Mouse (Mus musculus): ENCODE data around the gene Il34. TPM values are rescaled to one million over a fixed set of nuclear protein-coding genes. Genes with fewer than 3 reads are reported as not detected.

The Il34 gene
- polyA plus RNA-seq, 1 experiment from 2014 or later = 6.5 TPM

DNA sequence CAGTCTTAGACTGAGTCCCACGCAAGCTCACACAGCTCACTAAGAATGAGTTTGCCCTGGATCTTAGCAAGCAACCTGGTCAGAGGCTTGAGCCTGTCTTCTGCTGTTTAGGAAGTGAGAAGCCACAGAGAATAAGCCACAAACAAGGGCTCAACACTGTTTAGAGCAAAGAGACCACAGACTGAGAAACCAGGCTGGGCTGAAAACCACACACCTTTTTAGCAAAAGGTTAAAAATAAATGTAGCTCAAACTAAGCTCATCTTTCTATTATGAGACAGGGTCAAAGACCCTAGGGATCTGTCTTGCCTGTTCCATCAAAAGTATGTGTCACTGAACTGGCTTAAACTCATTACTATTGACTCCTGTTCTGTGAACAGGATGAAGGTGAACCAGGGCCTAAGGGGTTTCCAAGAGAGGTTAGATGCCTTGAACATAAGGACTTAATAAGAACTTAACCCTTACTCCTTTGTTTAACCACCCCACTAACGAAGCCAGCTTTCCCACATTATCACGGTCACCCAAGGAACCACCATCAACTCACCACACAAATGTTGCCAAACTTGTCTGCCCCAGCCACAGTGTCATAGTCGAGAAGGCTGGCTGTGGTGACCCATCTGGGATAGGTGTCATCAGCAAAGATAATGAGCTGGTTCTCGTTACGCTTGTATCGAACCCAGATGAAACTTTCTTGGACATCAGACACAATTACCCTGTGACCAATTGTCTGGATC is 7.5 kb upstream of the Il34 start:
- ATAC-seq (ENCODE audit: low read depth) = no peak
- 90% methylated on average over 7 of the region's 7 CpGs for WGBS
- no peak overlapping the region for H3K4me2 ChIP-seq (ENCODE audit: low read depth, low read length)
- H3K27me3 ChIP-seq (ENCODE audit: control insufficient read depth, insufficient read depth, low read depth, low read length) = no peaks in the 10 kb centered on the region
- no peaks in the 10 kb centered on the region for H3K9me3 ChIP-seq (ENCODE audit: control insufficient read depth, low read length)
- no peak overlapping the region for H3K9ac ChIP-seq (ENCODE audit: low read length)
- H3K27ac ChIP-seq (ENCODE audit: low read length) = no peak overlapping the region
- peaks cover 12% of the 10 kb centered on the region for H3K4me1 ChIP-seq (replicated peaks; ENCODE audit: control insufficient read depth, insufficient read depth, low read length)
- H3K4me3 ChIP-seq (ENCODE audit: low read length) = no peak overlapping the region
- peaks cover 83% of the 10 kb centered on the region for H3K36me3 ChIP-seq (ENCODE audit: control insufficient read depth, insufficient read depth, low read length)

DNA sequence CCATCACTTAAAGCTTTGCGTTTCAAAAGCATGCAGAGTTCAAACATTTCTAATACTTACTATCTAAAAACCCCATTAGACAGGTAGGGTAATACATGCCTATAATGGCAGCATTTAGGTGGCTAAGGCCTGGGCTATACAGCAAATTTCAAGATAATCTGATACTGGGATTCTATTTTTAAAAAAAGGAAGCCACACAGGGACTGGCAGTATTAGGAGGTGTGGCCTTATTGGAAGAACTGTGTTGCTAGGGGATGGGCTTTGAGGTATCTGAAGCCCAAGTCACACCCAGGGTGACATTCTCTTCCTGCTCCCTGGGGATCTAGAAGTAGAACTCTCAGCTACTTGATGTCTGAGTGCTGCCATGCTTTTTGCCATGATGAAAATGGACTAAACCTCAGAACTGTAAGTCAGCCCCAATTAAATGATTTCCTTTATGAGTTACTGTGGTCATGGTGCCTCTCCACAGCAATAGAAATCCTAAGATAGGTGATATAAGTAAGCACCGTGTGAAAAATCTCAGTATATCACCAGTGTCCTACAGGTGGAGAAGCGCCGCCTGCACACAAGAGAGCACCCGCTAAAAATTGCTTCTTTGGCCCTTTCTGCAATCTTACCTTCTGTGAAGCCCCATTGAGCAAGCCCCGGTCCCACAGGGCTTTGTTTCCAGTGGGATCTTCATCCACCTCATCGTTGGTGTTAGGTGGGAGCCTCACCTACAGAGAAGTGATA is 6.8 kb upstream of the Il34 start:
- Histone ChIP-seq H3K9me3 (ENCODE audit: control insufficient read depth, low read length) (no peaks in the 10 kb centered on the region), H3K4me2 (ENCODE audit: low read depth, low read length) (no peak overlapping the region), H3K4me3 (ENCODE audit: low read length) (no peak overlapping the region), H3K9ac (ENCODE audit: low read length) (no peak overlapping the region), H3K27ac (ENCODE audit: low read length) (no peak overlapping the region), H3K4me1 (replicated peaks; ENCODE audit: control insufficient read depth, insufficient read depth, low read length) (peaks cover 14% of the 10 kb centered on the region), H3K36me3 (ENCODE audit: control insufficient read depth, insufficient read depth, low read length) (peaks cover 79% of the 10 kb centered on the region), H3K27me3 (ENCODE audit: control insufficient read depth, insufficient read depth, low read depth, low read length) (no peaks in the 10 kb centered on the region)
- 91% methylated on average over 7 of the region's 7 CpGs for WGBS
- ATAC-seq (ENCODE audit: low read depth) = no peak

DNA sequence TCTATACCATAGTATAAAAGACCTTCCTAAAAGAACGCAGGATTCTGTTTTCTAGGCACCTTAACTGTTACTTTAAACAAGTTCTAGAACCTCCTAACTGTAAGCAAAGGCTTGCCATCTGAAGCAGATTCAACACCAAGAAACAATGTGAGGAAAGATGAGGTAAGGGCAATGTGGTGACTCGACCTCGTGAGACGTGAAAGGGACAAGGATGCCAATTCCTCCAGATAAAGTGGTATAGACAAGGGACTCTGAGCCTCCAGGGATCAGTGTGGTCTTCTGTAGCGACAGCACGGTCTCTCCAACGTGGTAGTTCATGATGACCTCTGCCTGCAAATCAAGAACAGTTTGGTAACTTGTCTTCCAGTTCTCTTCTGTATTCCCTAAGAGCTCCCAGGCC is 6.1 kb upstream of the Il34 start:
- H3K4me2 ChIP-seq (ENCODE audit: low read depth, low read length) = no peak overlapping the region
- no peaks in the 10 kb centered on the region for H3K27me3 ChIP-seq (ENCODE audit: control insufficient read depth, insufficient read depth, low read depth, low read length)
- no peak for ATAC-seq (ENCODE audit: low read depth)
- H3K36me3 ChIP-seq (ENCODE audit: control insufficient read depth, insufficient read depth, low read length) = peaks cover 71% of the 10 kb centered on the region
- no peak overlapping the region for H3K4me3 ChIP-seq (ENCODE audit: low read length)
- H3K27ac ChIP-seq (ENCODE audit: low read length) = no peak overlapping the region
- peaks cover 14% of the 10 kb centered on the region for H3K4me1 ChIP-seq (replicated peaks; ENCODE audit: control insufficient read depth, insufficient read depth, low read length)
- no peaks in the 10 kb centered on the region for H3K9me3 ChIP-seq (ENCODE audit: control insufficient read depth, low read length)
- no peak overlapping the region for H3K9ac ChIP-seq (ENCODE audit: low read length)
- WGBS = 86% methylated on average over 7 of the region's 7 CpGs

DNA sequence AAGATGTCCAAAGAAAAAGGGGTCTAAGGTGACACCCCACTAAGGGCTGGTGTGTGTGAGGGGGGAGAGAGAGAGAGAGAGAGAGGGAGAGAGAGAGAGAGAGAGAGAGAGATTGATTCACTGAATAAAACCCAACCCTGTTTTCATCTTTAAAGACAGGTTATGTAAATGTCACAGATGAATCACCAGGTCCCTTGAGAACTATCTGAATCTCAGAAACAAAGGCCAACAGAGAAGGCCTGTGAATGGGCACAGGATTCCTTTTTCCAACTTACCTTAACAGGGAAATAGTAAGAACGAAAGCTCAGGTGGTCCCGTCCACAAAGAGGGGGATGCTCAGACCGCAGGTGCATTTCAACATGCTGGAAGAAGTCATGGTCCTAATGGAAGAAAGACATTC is 5.4 kb upstream of the Il34 start:
- 95% methylated on average over 3 of the region's 3 CpGs for WGBS
- Histone ChIP-seq H3K36me3 (ENCODE audit: control insufficient read depth, insufficient read depth, low read length) (peaks cover 67% of the 10 kb centered on the region), H3K27ac (ENCODE audit: low read length) (no peak overlapping the region), H3K4me3 (ENCODE audit: low read length) (no peak overlapping the region), H3K27me3 (ENCODE audit: control insufficient read depth, insufficient read depth, low read depth, low read length) (no peaks in the 10 kb centered on the region), H3K9me3 (ENCODE audit: control insufficient read depth, low read length) (no peaks in the 10 kb centered on the region), H3K9ac (ENCODE audit: low read length) (no peak overlapping the region), H3K4me1 (replicated peaks; ENCODE audit: control insufficient read depth, insufficient read depth, low read length) (peaks cover 14% of the 10 kb centered on the region), H3K4me2 (ENCODE audit: low read depth, low read length) (no peak overlapping the region)
- no peak for ATAC-seq (ENCODE audit: low read depth)

DNA sequence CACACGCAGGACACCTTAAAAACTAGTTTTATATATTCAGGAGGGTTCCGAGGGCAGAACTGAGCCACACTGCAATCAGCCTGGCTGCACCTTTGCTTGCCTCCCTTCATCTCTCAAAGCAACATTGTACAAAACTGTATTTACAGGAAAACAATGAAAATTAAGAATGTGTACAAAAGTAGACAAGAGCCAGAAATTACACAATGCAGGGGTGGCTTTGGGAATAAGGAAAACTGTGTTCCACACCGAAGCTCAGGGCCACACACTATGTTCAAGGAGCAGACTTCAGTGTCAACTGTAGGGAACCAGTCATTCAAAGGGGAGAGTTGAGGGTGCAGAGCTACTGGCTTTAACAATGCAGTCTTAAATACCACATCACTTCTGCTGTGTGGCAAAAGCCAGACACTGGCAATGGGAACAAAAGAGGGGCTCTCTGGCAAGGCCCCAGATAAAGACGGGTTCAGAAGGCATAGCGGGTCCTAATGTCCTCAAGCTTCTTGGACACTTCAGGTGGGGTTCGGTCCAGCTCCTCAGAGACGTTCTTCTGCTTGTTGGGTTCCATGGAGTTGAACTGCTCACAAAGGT is 4.8 kb upstream of the Il34 start:
- WGBS = 80% methylated on average over 7 of the region's 7 CpGs
- Histone ChIP-seq H3K4me1 (replicated peaks; ENCODE audit: control insufficient read depth, insufficient read depth, low read length) (peaks cover 14% of the 10 kb centered on the region), H3K27ac (ENCODE audit: low read length) (no peak overlapping the region), H3K4me3 (ENCODE audit: low read length) (no peak overlapping the region), H3K9me3 (ENCODE audit: control insufficient read depth, low read length) (no peaks in the 10 kb centered on the region), H3K9ac (ENCODE audit: low read length) (no peak overlapping the region), H3K27me3 (ENCODE audit: control insufficient read depth, insufficient read depth, low read depth, low read length) (no peaks in the 10 kb centered on the region), H3K36me3 (ENCODE audit: control insufficient read depth, insufficient read depth, low read length) (peaks cover 62% of the 10 kb centered on the region), H3K4me2 (ENCODE audit: low read depth, low read length) (no peak overlapping the region)
- ATAC-seq (ENCODE audit: low read depth) = no peak

DNA sequence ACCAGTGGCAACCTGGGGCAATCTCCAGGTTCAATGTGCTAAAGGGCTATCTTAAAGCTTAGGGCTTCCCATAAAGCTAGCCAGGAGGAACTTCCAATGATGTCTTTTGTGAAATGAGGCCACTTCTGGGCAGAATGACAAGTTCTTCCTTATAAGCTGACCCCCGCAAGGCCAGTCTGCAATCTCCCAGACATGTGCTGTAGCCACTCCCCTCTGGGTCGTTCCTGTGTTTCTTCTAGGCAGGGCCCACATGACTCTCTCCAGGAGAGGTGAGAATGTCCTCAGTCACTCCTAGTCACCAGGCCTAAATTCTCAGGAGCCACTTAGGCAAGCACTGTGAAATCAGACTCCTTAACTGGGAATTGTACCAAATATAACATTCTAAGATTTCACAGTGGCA is 4.1 kb upstream of the Il34 start:
- H3K4me2 ChIP-seq (ENCODE audit: low read depth, low read length) = no peak overlapping the region
- H3K4me3 ChIP-seq (ENCODE audit: low read length) = no peak overlapping the region
- no peaks in the 10 kb centered on the region for H3K27me3 ChIP-seq (ENCODE audit: control insufficient read depth, insufficient read depth, low read depth, low read length)
- H3K36me3 ChIP-seq (ENCODE audit: control insufficient read depth, insufficient read depth, low read length) = peaks cover 55% of the 10 kb centered on the region
- peak overlapping the region; percentile 75; the same call in 1 of the 2 replicates for H3K27ac ChIP-seq (ENCODE audit: low read length)
- WGBS = 17% methylated on average over 2 of the region's 2 CpGs
- H3K4me1 ChIP-seq (replicated peaks; ENCODE audit: control insufficient read depth, insufficient read depth, low read length) = peaks cover 14% of the 10 kb centered on the region
- ATAC-seq (ENCODE audit: low read depth) = peak; percentile 44; the same call in 1 of the 2 replicates
- H3K9me3 ChIP-seq (ENCODE audit: control insufficient read depth, low read length) = no peaks in the 10 kb centered on the region
- H3K9ac ChIP-seq (ENCODE audit: low read length) = no peak overlapping the region

DNA sequence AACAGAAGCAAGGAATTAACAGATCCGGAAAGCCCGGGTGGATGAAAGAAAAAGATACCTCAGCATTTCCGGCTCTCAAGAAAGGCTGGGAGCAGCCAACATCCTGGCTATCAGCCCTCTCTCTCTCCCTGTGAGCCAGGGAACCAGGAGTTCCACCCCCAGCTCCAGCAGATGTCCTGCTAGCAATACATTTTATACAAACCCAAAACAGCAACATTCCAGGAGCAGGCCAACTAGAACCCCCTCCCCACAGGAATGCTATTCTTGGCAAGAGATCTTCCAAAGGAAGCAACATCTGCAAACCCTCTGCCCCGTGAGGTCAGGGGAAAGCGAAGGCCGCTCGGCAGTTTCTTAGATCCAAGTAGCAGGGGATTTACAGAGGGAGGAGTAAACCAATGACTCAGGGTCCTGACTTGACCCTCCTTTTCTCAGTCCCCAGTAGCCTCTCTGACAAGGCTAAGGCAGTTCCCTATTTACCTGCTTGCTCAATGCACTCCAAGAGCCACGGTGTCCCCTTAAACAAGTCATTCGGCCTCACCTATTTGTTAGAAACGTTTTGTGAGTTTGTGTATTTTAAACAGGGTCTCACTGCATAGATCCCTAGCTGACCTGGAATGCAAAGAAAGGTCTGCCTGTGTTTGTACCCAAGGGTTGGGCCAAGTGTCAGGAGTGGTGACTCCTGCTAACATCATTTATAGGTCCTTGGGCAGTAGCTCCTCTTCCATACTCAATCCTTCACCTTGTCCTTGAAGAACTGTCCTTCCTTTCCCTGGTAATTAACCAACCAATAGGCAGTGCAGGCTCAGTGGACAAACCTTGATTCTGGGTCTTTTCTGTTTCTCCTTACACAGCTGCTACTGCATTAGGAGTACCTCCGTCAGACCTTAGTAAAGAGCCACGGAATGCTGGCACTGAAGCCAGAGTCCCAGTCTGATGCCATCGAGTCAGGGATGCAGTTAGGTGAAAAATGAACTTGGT is 3.1 kb upstream of the Il34 start:
- no peaks in the 10 kb centered on the region for H3K27me3 ChIP-seq (ENCODE audit: control insufficient read depth, insufficient read depth, low read depth, low read length)
- no peaks in the 10 kb centered on the region for H3K9me3 ChIP-seq (ENCODE audit: control insufficient read depth, low read length)
- H3K36me3 ChIP-seq (ENCODE audit: control insufficient read depth, insufficient read depth, low read length) = peaks cover 44% of the 10 kb centered on the region
- peak; percentile 79 for ATAC-seq (ENCODE audit: low read depth)
- no peak overlapping the region for H3K9ac ChIP-seq (ENCODE audit: low read length)
- WGBS = 37% methylated on average over 13 of the region's 13 CpGs
- H3K4me3 ChIP-seq (ENCODE audit: low read length) = no peak overlapping the region
- peaks cover 14% of the 10 kb centered on the region for H3K4me1 ChIP-seq (replicated peaks; ENCODE audit: control insufficient read depth, insufficient read depth, low read length)
- peak overlapping the region; percentile 75 for H3K27ac ChIP-seq (ENCODE audit: low read length)
- no peak overlapping the region for H3K4me2 ChIP-seq (ENCODE audit: low read depth, low read length)

DNA sequence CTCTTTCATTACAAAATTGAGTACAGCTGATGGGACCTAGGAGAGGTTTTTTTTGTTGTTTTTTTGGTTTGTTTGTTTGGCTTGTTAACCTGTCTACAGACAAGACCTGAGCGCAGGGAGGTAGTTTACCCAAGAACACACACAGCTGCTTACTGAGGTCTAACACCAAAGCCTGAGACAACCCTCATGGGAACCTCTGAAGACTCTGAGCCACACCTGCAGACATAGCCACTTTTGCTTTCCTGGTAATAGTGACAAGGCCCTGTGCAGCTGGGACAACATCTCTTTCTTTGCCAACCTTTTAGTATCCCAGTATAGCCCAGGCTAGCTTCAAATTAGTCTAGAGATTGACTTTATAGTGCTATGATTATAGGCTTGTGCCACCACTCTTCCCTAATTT is 422 bp upstream of the Il34 start:
- Histone ChIP-seq H3K4me3 (ENCODE audit: low read length) (no peak overlapping the region), H3K9me3 (ENCODE audit: control insufficient read depth, low read length) (no peaks in the 10 kb centered on the region), H3K4me1 (replicated peaks; ENCODE audit: control insufficient read depth, insufficient read depth, low read length) (peaks cover 14% of the 10 kb centered on the region), H3K27ac (ENCODE audit: low read length) (no peak overlapping the region), H3K27me3 (ENCODE audit: control insufficient read depth, insufficient read depth, low read depth, low read length) (no peaks in the 10 kb centered on the region), H3K9ac (ENCODE audit: low read length) (no peak overlapping the region), H3K4me2 (ENCODE audit: low read depth, low read length) (no peak overlapping the region), H3K36me3 (ENCODE audit: control insufficient read depth, insufficient read depth, low read length) (peaks cover 20% of the 10 kb centered on the region)
- no peak for ATAC-seq (ENCODE audit: low read depth)
- 73% methylated on average over 1 of the region's 1 CpGs for WGBS
